Mouse (Mus musculus): Measurements from ENCODE around the gene Tmem121b. TPM values are rescaled to one million over a fixed set of nuclear protein-coding genes. Genes with fewer than 3 reads are reported as not detected.

Tmem121b gene
- polyA plus RNA-seq, 2 experiments: 0.21 to 0.52 TPM

DNA sequence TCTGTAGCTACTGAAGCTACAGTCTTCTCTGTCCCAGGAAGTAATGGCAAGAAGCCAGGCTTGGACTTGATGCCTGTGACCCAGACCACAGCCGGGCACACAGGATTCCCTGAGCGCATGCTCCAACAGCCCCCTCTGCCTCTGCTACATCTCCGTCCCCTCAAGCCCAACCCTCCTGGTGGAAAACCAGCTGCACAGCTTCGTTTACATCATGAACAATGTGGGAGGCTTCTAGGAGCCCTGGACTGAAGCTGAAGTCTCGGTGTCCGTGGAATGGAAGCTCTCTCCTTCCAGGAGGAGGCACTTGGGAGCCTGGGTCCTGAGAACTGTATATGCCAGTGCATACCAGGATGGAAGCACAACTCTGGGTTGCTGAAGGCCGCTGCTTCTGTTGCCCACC lies 16.4 kb upstream of the Tmem121b start:
- Histone ChIP-seq H3K4me3 (replicated peaks; ENCODE audit: low read length) (no peak overlapping the region), H3K27me3 (ENCODE audit: control insufficient read depth, insufficient read depth, low read length) (no peaks in the 10 kb centered on the region), H3K9ac (ENCODE audit: low read depth, low read length, severe bottlenecking) (no peak overlapping the region), H3K4me1 (ENCODE audit: control insufficient read depth, insufficient read depth, low read length) (peaks cover 2% of the 10 kb centered on the region; the same call in 1 of the 2 replicates), H3K4me2 (replicated peaks; ENCODE audit: low read depth, low read length, severe bottlenecking) (no peak overlapping the region), H3K36me3 (ENCODE audit: control insufficient read depth, insufficient read depth, low read length) (peaks cover 49% of the 10 kb centered on the region), H3K27ac (replicated peaks; ENCODE audit: low read depth, low read length) (no peak overlapping the region), H3K9me3 (ENCODE audit: control insufficient read depth, low read length) (no peaks in the 10 kb centered on the region)
- DNase-seq (ENCODE audit: low spot score): no peak
- 93% methylated on average over 7 of the region's 7 CpGs for WGBS
- no peak for ATAC-seq (ENCODE audit: low FRiP score, low read depth)
- no peak for TF ChIP-seq POLR2A (IDR thresholded peaks at IDR 0.05; ENCODE audit: borderline replicate concordance, extremely low read depth, insufficient read depth, insufficient read length)

GRCm38 (mm10) chr6:120508645-120509044 lies 15.0 kb upstream of the Tmem121b start:
- Histone ChIP-seq H3K27ac (replicated peaks; ENCODE audit: low read depth, low read length) (no peak overlapping the region), H3K27me3 (ENCODE audit: control insufficient read depth, insufficient read depth, low read length) (no peaks in the 10 kb centered on the region), H3K36me3 (ENCODE audit: control insufficient read depth, insufficient read depth, low read length) (peaks cover 40% of the 10 kb centered on the region), H3K4me2 (replicated peaks; ENCODE audit: low read depth, low read length, severe bottlenecking) (no peak overlapping the region), H3K4me3 (replicated peaks; ENCODE audit: low read length) (no peak overlapping the region), H3K4me1 (ENCODE audit: control insufficient read depth, insufficient read depth, low read length) (peaks cover 2% of the 10 kb centered on the region; the same call in 1 of the 2 replicates), H3K9ac (ENCODE audit: low read depth, low read length, severe bottlenecking) (no peak overlapping the region), H3K9me3 (ENCODE audit: control insufficient read depth, low read length) (no peaks in the 10 kb centered on the region)
- ATAC-seq (ENCODE audit: low FRiP score, low read depth) (no peak), DNase-seq (ENCODE audit: low spot score) (no peak)
- TF ChIP-seq POLR2A (IDR thresholded peaks at IDR 0.05; ENCODE audit: borderline replicate concordance, extremely low read depth, insufficient read depth, insufficient read length): no peak
- 82% methylated on average over 4 of the region's 4 CpGs for WGBS

DNA sequence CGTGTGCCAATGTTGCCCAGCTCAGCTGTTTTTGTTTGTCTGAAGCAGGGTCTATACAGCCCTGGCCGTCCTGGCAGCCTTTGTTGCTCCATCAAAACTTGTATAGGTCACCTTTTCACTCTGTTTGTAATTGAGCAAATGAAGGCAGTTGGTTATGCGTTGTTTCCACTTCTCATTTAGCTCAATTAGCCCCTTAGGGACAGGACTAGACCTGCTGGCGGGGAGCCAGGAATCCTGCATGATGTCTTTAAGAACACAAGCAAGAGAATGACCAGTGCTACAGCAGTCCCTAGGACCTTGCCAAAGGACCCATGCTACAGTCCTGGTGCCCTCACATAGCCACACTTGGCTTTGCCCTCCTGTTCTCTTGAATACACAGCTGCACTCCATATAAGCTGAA lies 11.9 kb upstream of the Tmem121b start:
- 54% methylated on average over 4 of the region's 4 CpGs for WGBS
- Histone ChIP-seq H3K4me3 (replicated peaks; ENCODE audit: low read length) (no peak overlapping the region), H3K36me3 (ENCODE audit: control insufficient read depth, insufficient read depth, low read length) (peaks cover 19% of the 10 kb centered on the region), H3K27me3 (ENCODE audit: control insufficient read depth, insufficient read depth, low read length) (no peaks in the 10 kb centered on the region), H3K4me2 (replicated peaks; ENCODE audit: low read depth, low read length, severe bottlenecking) (no peak overlapping the region), H3K9me3 (ENCODE audit: control insufficient read depth, low read length) (peaks cover 3% of the 10 kb centered on the region), H3K9ac (ENCODE audit: low read depth, low read length, severe bottlenecking) (no peak overlapping the region), H3K4me1 (ENCODE audit: control insufficient read depth, insufficient read depth, low read length) (peaks cover 2% of the 10 kb centered on the region; the same call in 1 of the 2 replicates), H3K27ac (replicated peaks; ENCODE audit: low read depth, low read length) (no peak overlapping the region)
- DNase-seq (ENCODE audit: low spot score) (no peak), ATAC-seq (ENCODE audit: low FRiP score, low read depth) (no peak)
- TF ChIP-seq POLR2A (IDR thresholded peaks at IDR 0.05; ENCODE audit: borderline replicate concordance, extremely low read depth, insufficient read depth, insufficient read length): no peak

GRCm38 (mm10) chr6:120504051-120504450 lies 10.4 kb upstream of the Tmem121b start:
- DNase-seq (ENCODE audit: low spot score): no peak
- Histone ChIP-seq H3K9ac (ENCODE audit: low read depth, low read length, severe bottlenecking) (no peak overlapping the region), H3K4me3 (replicated peaks; ENCODE audit: low read length) (no peak overlapping the region), H3K27me3 (ENCODE audit: control insufficient read depth, insufficient read depth, low read length) (no peaks in the 10 kb centered on the region), H3K4me1 (ENCODE audit: control insufficient read depth, insufficient read depth, low read length) (peaks cover 2% of the 10 kb centered on the region; the same call in 1 of the 2 replicates), H3K9me3 (ENCODE audit: control insufficient read depth, low read length) (peaks cover 5% of the 10 kb centered on the region), H3K36me3 (ENCODE audit: control insufficient read depth, insufficient read depth, low read length) (0 out of 2 replicates have a peak, but pooled peaks cover 7% of the 10 kb centered on the region), H3K4me2 (replicated peaks; ENCODE audit: low read depth, low read length, severe bottlenecking) (no peak overlapping the region), H3K27ac (replicated peaks; ENCODE audit: low read depth, low read length) (no peak overlapping the region)
- ATAC-seq (ENCODE audit: low FRiP score, low read depth): no peak
- 50% methylated on average over 3 of the region's 3 CpGs for whole genome bisulfite sequencing
- TF ChIP-seq POLR2A (IDR thresholded peaks at IDR 0.05; ENCODE audit: borderline replicate concordance, extremely low read depth, insufficient read depth, insufficient read length): no peak

- TF ChIP-seq POLR2A (IDR thresholded peaks at IDR 0.05; ENCODE audit: borderline replicate concordance, extremely low read depth, insufficient read depth, insufficient read length): no peak
- Histone ChIP-seq H3K27me3 (ENCODE audit: control insufficient read depth, insufficient read depth, low read length) (peaks cover 31% of the 10 kb centered on the region), H3K27ac (replicated peaks; ENCODE audit: low read depth, low read length) (no peak overlapping the region), H3K4me2 (replicated peaks; ENCODE audit: low read depth, low read length, severe bottlenecking) (no peak overlapping the region), H3K9me3 (ENCODE audit: control insufficient read depth, low read length) (peaks cover 5% of the 10 kb centered on the region), H3K4me3 (replicated peaks; ENCODE audit: low read length) (no peak overlapping the region), H3K9ac (ENCODE audit: low read depth, low read length, severe bottlenecking) (no peak overlapping the region), H3K36me3 (ENCODE audit: control insufficient read depth, insufficient read depth, low read length) (no peaks in the 10 kb centered on the region), H3K4me1 (ENCODE audit: control insufficient read depth, insufficient read depth, low read length) (peaks cover 14% of the 10 kb centered on the region; the same call in 1 of the 2 replicates)
- 22% methylated on average over 3 of the region's 3 CpGs for WGBS
- DNase-seq (ENCODE audit: low spot score) (no peak), ATAC-seq (ENCODE audit: low FRiP score, low read depth) (no peak)
Observed at GRCm38 (mm10) chr6:120496544-120496943, 2.9 kb upstream of the Tmem121b start.
